Mouse (Mus musculus): ENCODE results near the gene Gm20708.

DNA sequence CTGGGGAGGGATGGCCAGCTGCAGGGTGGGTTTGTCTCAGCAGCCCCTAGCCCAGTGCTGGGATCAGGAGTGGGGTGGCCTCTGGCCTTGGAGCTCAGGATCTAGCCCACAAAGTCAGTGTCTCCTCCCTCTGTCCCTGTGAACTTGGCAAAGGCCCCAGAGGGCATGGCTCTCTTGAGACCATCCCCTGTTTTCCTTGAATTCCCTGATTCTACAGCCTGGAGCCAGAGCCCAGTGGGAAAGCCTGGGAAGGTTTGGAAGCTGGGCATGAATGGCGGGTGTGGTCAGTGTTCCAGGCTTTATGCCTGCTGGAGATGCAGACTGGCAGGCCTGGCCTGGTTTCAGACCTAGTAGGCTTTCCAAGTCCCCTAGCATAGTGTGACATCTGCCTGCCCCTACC is 72.7 kb downstream of the Gm20708 start:
- no peak for TF ChIP-seq POLR2A (IDR thresholded peaks at IDR 0.05; ENCODE audit: control insufficient read depth, low read depth, low read length)
- TF ChIP-seq CTCF (IDR thresholded peaks at IDR 0.05; ENCODE audit: control insufficient read depth, insufficient read depth, insufficient replicate concordance, low read depth, low read length) = no peak
